Mouse (Mus musculus) small intestine, adult 2 months (tissue): Measurements from ENCODE around the gene Tpm3. TPM values are rescaled to one million over a fixed set of nuclear protein-coding genes. Genes with fewer than 3 reads are reported as not detected.

ENCODE experiments used
- H3K27ac ChIP-seq: fragments of 200-500 bp; 2 replicates; pipeline ENCODE4 v1.5.1; 2012; ENCODE audit warnings: low read depth, low read length, control low read depth, inconsistent platforms; ENCODE audit not compliant: insufficient read depth
- H3K27me3 ChIP-seq: fragments of 200-500 bp; 2 replicates; pipeline ENCODE4 v1.6.1; 2012; ENCODE audit warnings: mild to moderate bottlenecking, moderate library complexity, low read length, inconsistent platforms; ENCODE audit not compliant: control insufficient read depth, insufficient read depth
- H3K36me3 ChIP-seq: fragments of 200-500 bp; 2 replicates; pipeline ENCODE4 v1.6.1; 2012; ENCODE audit warnings: mild to moderate bottlenecking, low read length, control low read depth, inconsistent platforms; ENCODE audit not compliant: control insufficient read depth, insufficient read depth
- H3K4me1 ChIP-seq: fragments of 200-500 bp; 2 replicates; pipeline ENCODE4 v1.6.1; 2012; ENCODE audit warnings: low read length, inconsistent platforms, mixed read lengths; ENCODE audit not compliant: control insufficient read depth, insufficient read depth, insufficient read length
- H3K4me3 ChIP-seq: fragments of 200-500 bp; 2 replicates; pipeline ENCODE4 v1.5.1; 2012; ENCODE audit warnings: low read depth, mild to moderate bottlenecking, control low read depth, inconsistent platforms, low read length, moderate library complexity
- CTCF ChIP-seq: fragments of 200-500 bp; IDR thresholded peaks from 2 replicates; pipeline ENCODE4 v1.5.1; 2012; ENCODE audit warnings: low read depth, mild to moderate bottlenecking, control low read depth, inconsistent platforms, low read length, moderate library complexity, mixed read lengths; ENCODE audit not compliant: insufficient replicate concordance, insufficient read length; ENCODE audit errors: extremely low read depth
- POLR2A ChIP-seq: fragments of 200-500 bp; IDR thresholded peaks from 2 replicates; pipeline ENCODE4 v1.6.1; 2012; ENCODE audit warnings: low read depth, mild to moderate bottlenecking, control low read depth, inconsistent platforms, low read length, moderate library complexity
- WGBS: fragments of 180-500 bp; shearing (Covaris S2); methylation state at CpG from one replicate; pipeline ENCODE4 v1.1.7; 2018; 5-methylcytosine and 5-hydroxymethylcytosine counted together
- polyA plus RNA-seq: library from polyadenylated mRNA; depleted of rRNA; stranded (reverse); fragments of >200 nt; gene quantifications from 2 replicates; pipeline ENCODE4 v1.2.3, GENCODE M21; 2012

Tpm3 gene
- polyA plus RNA-seq, 1 experiment, result 101 TPM

GRCm38 (mm10) chr3:90079133-90079762 lies 6.8 kb downstream of the Tpm3 start:
- Histone ChIP-seq H3K36me3 (no peaks in the 10 kb centered on the region), H3K27ac (peak overlapping the region; percentile 97), H3K27me3 (no peaks in the 10 kb centered on the region), H3K4me1 (peaks cover 13% of the 10 kb centered on the region; the same call in 1 of the 2 replicates), H3K4me3 (peak overlapping the region; percentile 76)
- peak; percentile 52 for TF ChIP-seq POLR2A
- TF ChIP-seq CTCF, result no peak
- WGBS, result under 1% methylated on average over 33 of the region's 33 CpGs

GRCm38 (mm10) chr3:90079763-90080497 lies 7.5 kb downstream of the Tpm3 start:
- WGBS, result under 1% methylated on average over 53 of the region's 53 CpGs
- H3K27ac ChIP-seq, result peak overlapping the region; percentile 97
- no peaks in the 10 kb centered on the region for H3K27me3 ChIP-seq
- no peaks in the 10 kb centered on the region for H3K36me3 ChIP-seq
- peaks cover 19% of the 10 kb centered on the region; the same call in 1 of the 2 replicates for H3K4me1 ChIP-seq
- peak overlapping the region; percentile 76 for H3K4me3 ChIP-seq
- peak; percentile 8; the same call in 1 of the 2 replicates for TF ChIP-seq POLR2A
- no peak for TF ChIP-seq CTCF

- Histone ChIP-seq H3K36me3 (no peaks in the 10 kb centered on the region), H3K4me3 (peak overlapping the region; percentile 76), H3K27ac (peak overlapping the region; percentile 97), H3K4me1 (peaks cover 25% of the 10 kb centered on the region; the same call in 1 of the 2 replicates), H3K27me3 (no peaks in the 10 kb centered on the region)
- TF ChIP-seq POLR2A (no peak), CTCF (no peak)
- WGBS, result 1% methylated on average over 6 of the region's 6 CpGs
Measured at GRCm38 (mm10) chr3:90080498-90080863, 8.0 kb downstream of the Tpm3 start.

- WGBS, result 8% methylated on average over 5 of the region's 5 CpGs
- peaks cover 4% of the 10 kb centered on the region; the same call in 1 of the 2 replicates for H3K36me3 ChIP-seq
- TF ChIP-seq POLR2A, result no peak
- TF ChIP-seq CTCF, result no peak
- no peaks in the 10 kb centered on the region for H3K27me3 ChIP-seq
- peak overlapping the region; percentile 50 for H3K4me3 ChIP-seq
- H3K27ac ChIP-seq, result peak overlapping the region; percentile 92
- peaks cover 25% of the 10 kb centered on the region; the same call in 1 of the 2 replicates for H3K4me1 ChIP-seq
Measured at GRCm38 (mm10) chr3:90081365-90082240, 9.2 kb downstream of the Tpm3 start.

GRCm38 (mm10) chr3:90083034-90083433 lies 10.6 kb downstream of the Tpm3 start:
- Histone ChIP-seq H3K27me3 (no peaks in the 10 kb centered on the region), H3K4me3 (peak overlapping the region; percentile 25), H3K36me3 (peaks cover 17% of the 10 kb centered on the region), H3K4me1 (peaks cover 25% of the 10 kb centered on the region; the same call in 1 of the 2 replicates), H3K27ac (peak overlapping the region; percentile 92)
- 7% methylated on average over 5 of the region's 5 CpGs for WGBS
- peak; percentile 10; the same call in 1 of the 2 replicates for TF ChIP-seq CTCF
- 0 out of 2 replicates have a peak, but pooled peaks have one; percentile 28 for TF ChIP-seq POLR2A

- peak overlapping the region; percentile 92 for H3K27ac ChIP-seq
- TF ChIP-seq POLR2A, result no peak
- TF ChIP-seq CTCF, result no peak
- peaks cover 25% of the 10 kb centered on the region for H3K36me3 ChIP-seq
- no peaks in the 10 kb centered on the region for H3K27me3 ChIP-seq
- WGBS, result 13% methylated on average over 3 of the region's 3 CpGs
- H3K4me1 ChIP-seq, result peaks cover 23% of the 10 kb centered on the region; the same call in 1 of the 2 replicates
- H3K4me3 ChIP-seq, result no peak overlapping the region
Measured at GRCm38 (mm10) chr3:90083698-90084324, 11.4 kb downstream of the Tpm3 start.
